ENCODE assay signal across 14 mouse cellular contexts in the genomic region with DNA sequence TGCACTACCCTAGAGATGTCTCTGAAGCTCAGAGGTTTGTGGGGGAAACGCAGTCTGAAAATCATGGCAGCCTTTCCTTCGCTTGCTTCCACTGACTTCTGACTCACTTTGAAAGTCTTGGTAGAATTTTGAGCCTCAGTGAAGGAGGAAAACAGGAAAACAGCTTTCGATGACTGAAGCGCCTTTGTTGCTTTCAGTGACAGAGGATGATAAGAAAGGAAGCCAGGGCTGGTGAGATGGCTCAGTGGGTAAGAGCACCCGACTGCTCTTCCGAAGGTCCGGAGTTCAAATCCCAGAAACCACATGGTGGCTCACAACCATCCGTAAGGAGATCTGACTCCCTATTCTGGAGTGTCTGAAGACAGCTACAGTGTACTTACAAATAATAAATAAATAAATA. TPM values are rescaled to one million over a fixed set of nuclear protein-coding genes. Genes with fewer than 3 reads are reported as not detected.
DNase-seq lines count a peak whose midpoint lies in the region; ATAC-seq and TF ChIP-seq lines count a peak whose summit lies in the region.
"Not testable (repeated sequence)": the region's sequence is repeated elsewhere in the genome, so short reads cannot be mapped to it uniquely, and the experiment has no call there.
"Had no signal": no experiment of that assay in that cellular context is flagged by ENCODE, and none has a peak within 500 bp of the region (broad histone marks: within the 10 kb centered on the region; RNA-seq: fewer than 3 reads in every experiment).

No protein-coding gene starts in this region.

- H3K79me2 ChIP-seq in heart, adult 2 months (replicated peaks; ENCODE audit: control insufficient read depth, insufficient read depth, low read length), result not testable (repeated sequence)

- DNase-seq in heart, adult 2 months; heart, postnatal 0 days (ENCODE audit: low spot score): not testable (repeated sequence)

- H3K27ac ChIP-seq in embryonic fibroblast, embryonic 13.5 days (ENCODE audit: insufficient read depth, low read length), result peak overlapping the region; percentile 44; the same call in 1 of the 2 replicates
- H3K27ac ChIP-seq in heart, adult 2 months, result peak overlapping the region; percentile 55
- 0 out of 2 replicates have a peak overlapping the region, but pooled peaks have one; percentile 22 for H3K27ac ChIP-seq in heart, embryonic 11.5 days (ENCODE audit: low read depth, low read length)
- H3K27ac ChIP-seq in heart, embryonic 13.5 days (replicated peaks), result peak overlapping the region; percentile 90
- peak overlapping the region; percentile 87 for H3K27ac ChIP-seq in heart, embryonic 15.5 days
- H3K27ac ChIP-seq in heart, postnatal 0 days (ENCODE audit: low read depth), result peak overlapping the region; percentile 95
- 0 out of 2 replicates have a peak overlapping the region, but pooled peaks have one; percentile 1 for H3K27ac ChIP-seq in lung, embryonic 16.5 days (ENCODE audit: low read length)

- H3K9ac ChIP-seq in heart, adult 2 months (ENCODE audit: low read depth, low read length); heart, embryonic 11.5 days (ENCODE audit: low read depth, low read length); heart, embryonic 13.5 days; heart, embryonic 15.5 days; heart, postnatal 0 days (replicated peaks; ENCODE audit: low read depth, low read length); lung, embryonic 16.5 days (ENCODE audit: low read length): not testable (repeated sequence)

- ATAC-seq in heart, embryonic 11.5 days (replicated peaks; ENCODE audit: insufficient number of reproducible peaks, low FRiP score, low TSS enrichment); heart, embryonic 13.5 days (ENCODE audit: extremely low read depth, insufficient number of reproducible peaks, low FRiP score, low TSS enrichment); heart, embryonic 15.5 days (replicated peaks; ENCODE audit: insufficient number of reproducible peaks, insufficient read depth, low FRiP score, low read depth); heart, postnatal 0 days (ENCODE audit: insufficient read depth, low read depth); lung, embryonic 16.5 days (ENCODE audit: low read depth): not testable (repeated sequence)

- WGBS in heart, adult 2 months, result 81% methylated on average over 8 of the region's 8 CpGs
- 82% methylated on average over 8 of the region's 8 CpGs for WGBS in heart, embryonic 11.5 days (ENCODE audit: insufficient replicate concordance)
- WGBS in heart, embryonic 13.5 days, result 81% methylated on average over 8 of the region's 8 CpGs
- WGBS in heart, embryonic 15.5 days, result 83% methylated on average over 8 of the region's 8 CpGs
- 84% methylated on average over 8 of the region's 8 CpGs for WGBS in heart, postnatal 0 days
- 89% methylated on average over 8 of the region's 8 CpGs for WGBS in lung, embryonic 16.5 days

- not testable (repeated sequence) for TF ChIP-seq CTCF in embryonic fibroblast, embryonic 13.5 days (IDR thresholded peaks at IDR 0.05; ENCODE audit: borderline replicate concordance, insufficient read depth, low read length); heart, adult 2 months (IDR thresholded peaks at IDR 0.05); heart, postnatal 0 days (IDR thresholded peaks at IDR 0.05; ENCODE audit: low read depth)

- intact Hi-C loops in heart, adult 2 months (cut with DNase I), result loop anchor here (1.0 kb wide), 1 partner anchor 43 kb away; the partner anchor contains the start of gene Pdlim5

- peaks cover 10% of the 10 kb centered on the region for H3K4me1 ChIP-seq in embryonic fibroblast, embryonic 13.5 days (ENCODE audit: control insufficient read depth, insufficient read depth, low read length)
- not testable (repeated sequence) for H3K4me1 ChIP-seq in heart, adult 2 months (ENCODE audit: control insufficient read depth, insufficient read depth, low read length)
- peaks cover 27% of the 10 kb centered on the region for H3K4me1 ChIP-seq in heart, embryonic 11.5 days (ENCODE audit: control insufficient read depth, insufficient read depth, low read length)
- peaks cover 83% of the 10 kb centered on the region for H3K4me1 ChIP-seq in heart, embryonic 13.5 days
- peaks cover 48% of the 10 kb centered on the region for H3K4me1 ChIP-seq in heart, embryonic 15.5 days (replicated peaks)
- peaks cover 45% of the 10 kb centered on the region for H3K4me1 ChIP-seq in heart, postnatal 0 days (ENCODE audit: control insufficient read depth, insufficient read depth)
- peaks cover 17% of the 10 kb centered on the region for H3K4me1 ChIP-seq in lung, embryonic 16.5 days (replicated peaks; ENCODE audit: control insufficient read depth, insufficient read depth, low read length)

- H3K4me2 ChIP-seq in heart, embryonic 11.5 days; heart, embryonic 13.5 days; heart, embryonic 15.5 days; heart, postnatal 0 days (ENCODE audit: low read depth, low read length); lung, embryonic 16.5 days (ENCODE audit: low read depth, low read length): not testable (repeated sequence)

- TF ChIP-seq POLR2A in embryonic fibroblast, embryonic 13.5 days (IDR thresholded peaks at IDR 0.05; ENCODE audit: low read depth, low read length); heart, adult 2 months (IDR thresholded peaks at IDR 0.05; ENCODE audit: insufficient read depth, low read depth, low read length): not testable (repeated sequence)

- not testable (repeated sequence) for TF ChIP-seq EP300 in heart, adult 2 months (IDR thresholded peaks at IDR 0.05; ENCODE audit: insufficient read depth, low read depth, low read length); heart, postnatal 0 days (IDR thresholded peaks at IDR 0.05; ENCODE audit: low read depth)

- not testable (repeated sequence) for H3K4me3 ChIP-seq in embryonic fibroblast, embryonic 13.5 days (ENCODE audit: insufficient read depth, low read length); heart, adult 2 months; heart, embryonic 11.5 days (ENCODE audit: low read depth, low read length); heart, embryonic 13.5 days; heart, embryonic 15.5 days; heart, postnatal 0 days (ENCODE audit: low read depth, low read length); lung, embryonic 16.5 days (ENCODE audit: low read length)

- H3K27me3 ChIP-seq in heart, adult 2 months (ENCODE audit: control insufficient read depth, insufficient read depth, low read length); heart, embryonic 11.5 days (ENCODE audit: control insufficient read depth, insufficient read depth, low read length); heart, embryonic 13.5 days (replicated peaks); heart, embryonic 15.5 days; heart, postnatal 0 days (ENCODE audit: control insufficient read depth, insufficient read depth, low read length); lung, embryonic 16.5 days (ENCODE audit: control insufficient read depth, insufficient read depth, low read depth, low read length): not testable (repeated sequence)

- peaks cover 18% of the 10 kb centered on the region for H3K36me3 ChIP-seq in heart, adult 2 months (ENCODE audit: control insufficient read depth, insufficient read depth, low read length)
- not testable (repeated sequence) for H3K36me3 ChIP-seq in heart, embryonic 11.5 days (ENCODE audit: control insufficient read depth, insufficient read depth, low read length); heart, embryonic 13.5 days; heart, embryonic 15.5 days; heart, postnatal 0 days (replicated peaks; ENCODE audit: control insufficient read depth, insufficient read depth, low read length); lung, embryonic 16.5 days (ENCODE audit: control insufficient read depth, insufficient read depth, low read length)

- not testable (repeated sequence) for H3K9me3 ChIP-seq in heart, embryonic 11.5 days (replicated peaks; ENCODE audit: control insufficient read depth, low read length); heart, embryonic 13.5 days; heart, embryonic 15.5 days (replicated peaks); heart, postnatal 0 days (replicated peaks; ENCODE audit: control insufficient read depth, low read length); lung, embryonic 16.5 days (ENCODE audit: control insufficient read depth, low read length)

RNA-seq across cellular contexts. Expression of gene Pdlim5, which starts 43.1 kb away (rescaled TPM):
- 192 and 292 TPM in 2 replicates for polyA plus RNA-seq in embryonic fibroblast, embryonic 13.5 days (2011; ENCODE audit: insufficient read length, low read depth, missing spikeins)
- 100 to 1,000 TPM; 609 to 668 TPM for total RNA-seq in heart, adult 2 months (2021)
- 508 and 956 TPM in 2 replicates for polyA plus RNA-seq in heart, adult 2 months (2012; rRNA removed)
- 240 and 257 TPM in 2 replicates for polyA plus RNA-seq in heart, embryonic 11.5 days (2014; fragmentation: Nextera tagmentation; extraction: Ambion mirVana)
- 169 and 191 TPM in 2 replicates for polyA plus RNA-seq in heart, embryonic 13.5 days (2015; fragmentation: Nextera tagmentation; extraction: Ambion mirVana)
- polyA plus RNA-seq in heart, embryonic 15.5 days (2015; fragmentation: Nextera tagmentation; extraction: Ambion mirVana), result 180 and 220 TPM in 2 replicates
- 512 and 650 TPM in 2 replicates for total RNA-seq in heart, postnatal 0 days (2014; rRNA removed; ENCODE audit: low replicate concordance)
- 336 and 367 TPM in 2 replicates for polyA plus RNA-seq in heart, postnatal 0 days (2015; fragmentation: Nextera tagmentation; extraction: Ambion mirVana)
- 28.3 and 33.4 TPM in 2 replicates for polyA plus RNA-seq in lung, embryonic 16.5 days (2015; fragmentation: Nextera tagmentation; extraction: Ambion mirVana)

RNA-seq across cellular contexts. Expression of gene Gbp5, which starts 55.1 kb away (rescaled TPM):
- polyA plus RNA-seq in embryonic fibroblast, embryonic 13.5 days (2011; ENCODE audit: insufficient read length, low read depth, missing spikeins), result 0.67 TPM in 1 of 2 replicates, not detected in the other
- total RNA-seq in heart, adult 2 months (2021), result 10 to 100 TPM in 1 of 2 experiments, 1 to 10 TPM in 1; 6.0 to 10.9 TPM
- 2.1 and 4.3 TPM in 2 replicates for polyA plus RNA-seq in heart, adult 2 months (2012; rRNA removed)
- polyA plus RNA-seq in heart, embryonic 11.5 days (2014; fragmentation: Nextera tagmentation; extraction: Ambion mirVana), result not detected in 2 replicates
- 0.09 TPM in 2 replicates for polyA plus RNA-seq in heart, embryonic 13.5 days (2015; fragmentation: Nextera tagmentation; extraction: Ambion mirVana)
- 0.19 and 0.20 TPM in 2 replicates for polyA plus RNA-seq in heart, embryonic 15.5 days (2015; fragmentation: Nextera tagmentation; extraction: Ambion mirVana)
- total RNA-seq in heart, postnatal 0 days (2014; rRNA removed; ENCODE audit: low replicate concordance), result 1.6 and 4.4 TPM in 2 replicates
- polyA plus RNA-seq in heart, postnatal 0 days (2015; fragmentation: Nextera tagmentation; extraction: Ambion mirVana), result 0.33 and 0.44 TPM in 2 replicates
- 0.28 and 0.33 TPM in 2 replicates for polyA plus RNA-seq in lung, embryonic 16.5 days (2015; fragmentation: Nextera tagmentation; extraction: Ambion mirVana)
- polyA plus RNA-seq: C2C12; embryonic facial prominence, embryonic 10.5 days; erythroblast, embryonic 14.5 days; forebrain, embryonic 10.5 days; forebrain, embryonic 14.5 days; forebrain, embryonic 16.5 days; G1E had no signal

Comparison
In these comparisons a context has a peak if more than half of its experiments do, and no peak if none do; other contexts are left out.
1. H3K27ac ChIP-seq: peak in every context shown above with its lines; median percentile 95 in heart, postnatal 0 days; 90 in heart, embryonic 13.5 days; 87 in heart, embryonic 15.5 days; 55 in heart, adult 2 months; 44 in embryonic fibroblast, embryonic 13.5 days; 22 in heart, embryonic 11.5 days; 1 in lung, embryonic 16.5 days.